Mouse (Mus musculus) left cerebral cortex, postnatal 4 days (tissue): Measurements from ENCODE around the gene Jun. TPM values are rescaled to one million over a fixed set of nuclear protein-coding genes. Genes with fewer than 3 reads are reported as not detected.

Source experiments
- total RNA-seq, 2 experiments: library from RNA; stranded (reverse); gene quantifications; 2 replicates each; pipeline ENCODE4 v1.2.3; 2021

Jun gene
- total RNA-seq, 2 experiments from 2014 or later, result 35.5 to 37.4 TPM

Other genes with a start within 250 kb of the Jun start
- gene Eqtn, start 123.4 kb downstream of the Jun start, total RNA-seq, result under 1 TPM; 0.48 to 0.62 TPM
- gene Mysm1, start 73.1 kb downstream of the Jun start, total RNA-seq, result 10 to 100 TPM; 28.8 to 34.3 TPM